Mouse (Mus musculus) heart, adult 9 months (tissue): ENCODE data around the gene Slco3a1.

Experiments used
- DNase-seq, 2 experiments: peaks; one replicate each; pipeline ENCODE4 v3.0.0; 2022; ENCODE audit warnings: low spot score in 2 of 2

Slco3a1 gene

GRCm38 (mm10) chr7:74303611-74304300, 250.8 kb downstream of the Slco3a1 start:
- no peak for DNase-seq

GRCm38 (mm10) chr7:74303081-74303480, 251.5 kb downstream of the Slco3a1 start:
- DNase-seq = no peak

- DNase-seq = no peak
Measured at GRCm38 (mm10) chr7:74286531-74286930, 268.0 kb downstream of the Slco3a1 start.

- no peak for DNase-seq
Measured at GRCm38 (mm10) chr7:74280371-74280770, 274.2 kb downstream of the Slco3a1 start.

GRCm38 (mm10) chr7:74279356-74279755, 275.2 kb downstream of the Slco3a1 start:
- no peak for DNase-seq

GRCm38 (mm10) chr7:74270089-74270394, 284.5 kb downstream of the Slco3a1 start:
- no peak for DNase-seq

GRCm38 (mm10) chr7:74269283-74270088, 285.1 kb downstream of the Slco3a1 start:
- no peak for DNase-seq

- DNase-seq = no peak
Measured at GRCm38 (mm10) chr7:74266511-74267168, 287.9 kb downstream of the Slco3a1 start.

GRCm38 (mm10) chr7:74256291-74256690, 298.3 kb downstream of the Slco3a1 start:
- no peak for DNase-seq

GRCm38 (mm10) chr7:74252066-74252465, 302.5 kb downstream of the Slco3a1 start:
- no peak for DNase-seq

GRCm38 (mm10) chr7:74241236-74241635, 313.3 kb downstream of the Slco3a1 start:
- DNase-seq = no peak

- DNase-seq = no peak
Measured at GRCm38 (mm10) chr7:74240459-74241172, 314.0 kb downstream of the Slco3a1 start.
